16 mouse cellular contexts compared by ENCODE assay signal in genomic region chr11:25040983-25041382, GRCm38 (mm10).
DNase-seq lines count a peak whose midpoint lies in the region; ATAC-seq lines count a peak whose summit lies in the region.
"Had no signal": no experiment of that assay in that cellular context is flagged by ENCODE, and none has a peak within 500 bp of the region (broad histone marks: within the 10 kb centered on the region; RNA-seq: fewer than 3 reads in every experiment).

No protein-coding gene starts in this region.

- intact Hi-C loops in left cerebral cortex, postnatal 4 days (cut with DNase I) = no loop called here

- peak; percentile 34 for DNase-seq in heart, adult 11 months
- no peak for DNase-seq in heart, adult 18-20 months
- DNase-seq in left cerebral cortex, adult 11 months (ENCODE audit: low spot score) = peak; percentile 7
- DNase-seq in left cerebral cortex, postnatal 4 days = no peak
- peak; percentile 43 for DNase-seq in embryo, embryonic 10.5 days (ENCODE audit: low spot score)
- peak; percentile 7 to 11 for DNase-seq in layer of hippocampus, postnatal 36 days
- no peak for DNase-seq in cerebellum, postnatal 10 days
- DNase-seq: cerebellum, postnatal 25 days; gastrocnemius, postnatal 14 days; heart, postnatal 36 days; kidney, postnatal 36 days; thymus, adult 2 months had no signal

- ATAC-seq in granulocyte monocyte progenitor cell, adult 5-6 weeks (replicated peaks; ENCODE audit: poor library complexity, severe bottlenecking) = no peak
- ATAC-seq: inflammation-experienced regulatory T-cells, adult 6 months; midbrain, embryonic 13.5 days; Patski had no signal

Comparison
In these comparisons a context has a peak if more than half of its experiments do, and no peak if none do; other contexts are left out.
1. DNase-seq: peak in heart, adult 11 months (single experiment), left cerebral cortex, adult 11 months (single experiment), embryo, embryonic 10.5 days (single experiment) and layer of hippocampus, postnatal 36 days (2 of 2); none in heart, adult 18-20 months (0 of 2), left cerebral cortex, postnatal 4 days (single experiment) and cerebellum, postnatal 10 days (0 of 2).